Mouse (Mus musculus): ENCODE measurements around the gene Large1. TPM values are rescaled to one million over a fixed set of nuclear protein-coding genes. Genes with fewer than 3 reads are reported as not detected.
A peak's percentile ranks its signal among the peaks of the same experiment; 100 is the strongest.
"Not testable (repeated sequence)": the region's sequence is repeated elsewhere in the genome, so short reads cannot be mapped to it uniquely, and the experiment has no call there.

Gene Large1
- polyA plus RNA-seq, 1 experiment from 2014 or later, result 68.6 TPM

DNA sequence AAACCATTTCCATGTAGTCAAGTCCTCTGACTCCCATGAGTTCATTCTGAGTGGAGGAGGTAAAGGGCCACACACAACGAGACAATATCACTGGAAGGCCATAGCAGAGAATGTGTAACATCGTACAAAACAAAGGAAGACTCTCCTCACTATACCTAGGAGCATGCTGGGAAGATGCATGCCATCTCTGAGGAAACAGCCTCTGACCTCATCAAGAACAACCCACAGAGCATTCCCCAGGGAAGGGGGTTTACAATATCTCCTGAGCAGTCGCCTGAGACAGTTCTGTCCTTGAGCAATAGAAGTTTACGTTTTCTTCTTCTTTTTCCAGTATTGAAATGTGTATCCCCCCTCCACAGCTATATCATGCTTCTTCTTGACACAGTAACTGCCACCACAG lies 49.4 kb downstream of the Large1 start:
- ATAC-seq (peak; percentile 75), DNase-seq (ENCODE audit: low read depth, low spot score) (peak; percentile 44)
- TF ChIP-seq CTCF (IDR thresholded peaks at IDR 0.05), result no peak
- H3K27me3 ChIP-seq, result no peaks in the 10 kb centered on the region
- POLR2A ChIA-PET, result no interaction called here
- in situ Hi-C loops (cut with MboI; ENCODE audit: low pct_unique_long_range_greater_than_20kb), result no loop called here
- CTCF ChIA-PET, result interaction anchor here (1.2 to 2.3 kb wide), 6 partner anchors 8 to 72 kb away, joined by 3 to 9 read pairs (median 4); no protein-coding TSS in a partner anchor

DNA sequence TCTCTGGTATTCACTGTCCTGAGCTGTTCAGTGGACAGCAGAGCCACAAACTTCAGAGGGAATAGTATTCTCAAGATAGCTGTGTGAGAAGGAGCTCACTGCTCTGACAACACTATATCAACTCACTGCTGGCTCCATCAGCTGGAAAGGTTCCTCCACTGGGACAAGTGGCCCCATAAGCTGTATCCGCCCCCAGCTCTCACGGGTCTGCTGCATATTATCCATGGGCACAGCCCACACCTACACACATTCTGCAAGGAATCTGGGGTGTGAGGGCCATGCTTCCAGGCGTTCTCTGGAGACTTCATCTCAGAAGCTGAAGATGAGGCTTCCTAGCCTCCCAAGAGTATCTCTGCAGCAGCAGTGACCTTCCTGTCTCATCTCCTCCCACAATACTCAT lies 50.4 kb downstream of the Large1 start:
- ChIA-PET POLR2A (no interaction called here), CTCF (interaction anchor here (1.0 to 2.3 kb wide), 3 partner anchors 9 to 69 kb away, joined by 3 to 9 read pairs (median 4); no protein-coding TSS in a partner anchor)
- no peak for TF ChIP-seq CTCF (IDR thresholded peaks at IDR 0.05)
- in situ Hi-C loops (cut with MboI; ENCODE audit: low pct_unique_long_range_greater_than_20kb), result no loop called here
- no peaks in the 10 kb centered on the region for H3K27me3 ChIP-seq
- ATAC-seq (no peak), DNase-seq (ENCODE audit: low read depth, low spot score) (no peak)

DNA sequence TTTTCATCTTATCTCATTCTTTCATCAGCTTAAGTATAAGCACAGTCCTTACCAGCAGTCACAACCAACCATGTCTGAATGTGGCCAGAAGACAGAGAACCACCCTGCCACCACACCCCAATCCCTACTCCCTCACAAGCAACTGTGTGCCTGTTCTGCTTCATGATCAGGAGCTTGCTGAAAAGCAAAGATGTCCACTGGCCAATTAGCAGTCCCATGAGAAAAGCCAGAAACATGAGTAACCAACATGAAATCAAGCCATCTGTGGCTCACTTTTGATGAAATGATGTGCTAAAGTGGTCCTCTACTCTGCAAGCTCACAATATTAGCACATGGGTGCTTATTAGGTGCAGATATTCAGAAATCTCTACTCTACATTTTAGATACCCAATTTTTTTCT lies 57.8 kb downstream of the Large1 start:
- no peaks in the 10 kb centered on the region for H3K27me3 ChIP-seq
- in situ Hi-C loops (cut with MboI; ENCODE audit: low pct_unique_long_range_greater_than_20kb), result no loop called here
- ChIA-PET CTCF (interaction anchor here (1.0 to 1.3 kb wide), 5 partner anchors 9 to 21 kb away, joined by 3 to 5 read pairs (median 3); no protein-coding TSS in a partner anchor), POLR2A (interaction anchor here (1.4 kb wide), 1 partner anchor 9 kb away, joined by 4 read pairs; no protein-coding TSS in a partner anchor)
- ATAC-seq (peak; percentile 9), DNase-seq (ENCODE audit: low read depth, low spot score) (no peak)
- TF ChIP-seq CTCF (IDR thresholded peaks at IDR 0.05), result no peak

DNA sequence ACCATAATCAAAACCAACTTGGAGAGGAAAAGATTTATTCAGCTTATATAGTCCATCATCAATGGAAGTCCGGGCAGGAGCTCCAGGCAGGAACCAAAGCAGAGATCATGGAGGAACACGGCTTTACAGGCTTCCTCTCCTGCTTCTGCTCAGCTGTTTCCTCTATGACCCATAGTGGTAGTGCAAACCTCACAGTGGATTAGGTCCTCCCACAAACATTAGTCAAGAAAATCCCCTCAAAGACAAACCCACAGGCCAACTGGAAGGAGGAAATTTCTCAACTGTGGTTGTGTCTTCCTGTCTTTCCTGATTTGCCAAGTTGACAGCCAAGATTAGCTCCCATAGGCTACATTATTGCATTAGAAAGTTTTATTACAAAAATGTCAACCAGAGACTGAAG lies 59.7 kb downstream of the Large1 start:
- no peaks in the 10 kb centered on the region for H3K27me3 ChIP-seq
- TF ChIP-seq CTCF (IDR thresholded peaks at IDR 0.05), result no peak
- no peak for DNase-seq (ENCODE audit: low read depth, low spot score)
- POLR2A ChIA-PET, result no interaction called here
- in situ Hi-C loops (cut with MboI; ENCODE audit: low pct_unique_long_range_greater_than_20kb), result no loop called here
- CTCF ChIA-PET, result interaction anchor here (0.9 to 1.9 kb wide), 2 partner anchors 9 to 61 kb away, joined by 4 to 6 read pairs; no protein-coding TSS in a partner anchor
- ATAC-seq, result no peak

DNA sequence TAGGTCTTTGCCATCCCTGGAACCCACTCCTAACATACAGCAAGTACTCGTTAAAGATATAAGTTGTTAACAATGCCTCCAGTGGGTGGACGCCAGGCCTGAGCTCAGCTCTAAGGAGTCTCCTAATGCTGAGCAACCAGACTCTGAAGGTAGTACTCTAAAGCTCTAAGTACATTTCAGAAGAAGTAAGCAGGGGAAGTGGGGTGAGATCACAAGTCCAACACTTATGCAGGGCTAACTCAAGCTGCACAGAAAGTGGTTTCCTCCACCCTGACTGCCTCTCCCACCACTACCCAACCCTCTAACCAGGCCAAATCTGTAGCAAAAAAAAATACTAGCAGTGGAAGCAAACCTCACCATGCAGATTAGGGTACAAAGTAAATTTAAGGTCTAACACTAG lies 61.7 kb downstream of the Large1 start:
- H3K27me3 ChIP-seq, result no peaks in the 10 kb centered on the region
- in situ Hi-C loops (cut with MboI; ENCODE audit: low pct_unique_long_range_greater_than_20kb), result no loop called here
- ChIA-PET POLR2A (no interaction called here), CTCF (interaction anchor here (1.9 kb wide), 1 partner anchor 59 kb away, joined by 6 read pairs; no protein-coding TSS in a partner anchor)
- no peak for DNase-seq (ENCODE audit: low read depth, low spot score)
- no peak for ATAC-seq
- TF ChIP-seq CTCF (IDR thresholded peaks at IDR 0.05), result no peak

DNA sequence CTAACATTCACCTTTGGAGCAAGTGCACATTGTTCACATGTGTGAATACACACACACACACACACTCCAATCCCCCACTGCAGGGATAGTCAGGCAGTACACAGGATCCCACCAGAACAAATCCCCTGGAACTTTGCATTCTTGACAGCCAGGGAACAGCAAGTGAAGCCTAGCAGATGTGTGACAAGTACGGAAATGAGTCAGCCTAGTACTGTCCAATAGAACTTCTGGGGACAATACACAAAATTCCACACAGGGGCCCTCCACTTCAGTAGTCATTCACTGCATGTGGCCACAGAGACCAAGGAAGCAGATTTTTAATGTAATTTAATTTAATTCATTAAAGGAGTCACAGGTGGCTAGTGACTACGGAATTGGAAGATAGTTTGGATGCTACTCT lies 62.7 kb downstream of the Large1 start:
- in situ Hi-C loops (cut with MboI; ENCODE audit: low pct_unique_long_range_greater_than_20kb), result no loop called here
- no peaks in the 10 kb centered on the region for H3K27me3 ChIP-seq
- no peak for TF ChIP-seq CTCF (IDR thresholded peaks at IDR 0.05)
- ChIA-PET CTCF (interaction anchor here (1.2 kb wide), 1 partner anchor 57 kb away, joined by 3 read pairs; no protein-coding TSS in a partner anchor), POLR2A (no interaction called here)
- DNase-seq (ENCODE audit: low read depth, low spot score) (no peak), ATAC-seq (peak; percentile 64)

DNA sequence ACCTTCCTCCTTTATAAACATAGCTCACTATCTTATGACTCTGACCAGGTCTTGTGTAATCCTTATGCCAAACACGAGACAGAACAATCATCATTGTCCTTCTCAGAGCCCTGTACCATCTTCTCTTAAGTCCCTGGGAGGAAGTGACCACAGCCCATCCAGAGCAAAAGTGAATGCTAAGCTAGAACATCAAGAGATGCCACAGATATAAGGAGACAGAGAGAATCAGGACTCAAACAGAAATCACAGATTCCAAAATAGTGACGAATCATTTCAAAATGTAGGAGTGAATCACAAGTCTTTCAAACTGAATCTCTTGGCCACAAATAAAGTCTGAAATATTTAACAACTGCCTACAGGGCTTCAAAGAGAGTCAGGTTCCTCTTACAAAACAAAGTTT lies 63.5 kb downstream of the Large1 start:
- in situ Hi-C loops (cut with MboI; ENCODE audit: low pct_unique_long_range_greater_than_20kb), result no loop called here
- ATAC-seq (peak; percentile 81), DNase-seq (ENCODE audit: low read depth, low spot score) (no peak)
- ChIA-PET POLR2A (no interaction called here), CTCF (interaction anchor here (1.2 to 1.5 kb wide), 2 partner anchors 9 to 56 kb away, joined by 3 to 4 read pairs; no protein-coding TSS in a partner anchor)
- H3K27me3 ChIP-seq, result no peaks in the 10 kb centered on the region
- no peak for TF ChIP-seq CTCF (IDR thresholded peaks at IDR 0.05)

DNA sequence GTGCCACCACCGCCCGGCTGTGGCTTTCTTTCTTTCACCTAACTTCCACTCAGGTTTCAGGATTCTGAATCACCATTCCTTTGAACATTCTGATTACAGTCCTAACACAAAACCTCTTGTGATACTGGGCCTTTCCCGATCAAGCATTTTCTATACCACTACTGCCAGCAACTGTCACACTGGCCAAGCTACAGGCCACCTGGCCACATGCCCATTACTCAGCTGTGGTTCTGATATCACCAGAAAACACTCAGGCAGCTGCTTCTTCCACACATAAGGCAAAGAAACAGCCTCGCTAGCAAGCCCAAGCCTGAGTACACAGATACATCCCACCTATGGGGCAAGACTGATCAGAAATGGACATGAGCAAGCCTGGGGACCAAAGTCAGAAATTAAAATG lies 71.3 kb downstream of the Large1 start:
- ATAC-seq (no peak), DNase-seq (ENCODE audit: low read depth, low spot score) (no peak)
- ChIA-PET POLR2A (no interaction called here), CTCF (interaction anchor here (1.2 to 1.6 kb wide), 2 partner anchors 9 to 14 kb away, joined by 4 to 5 read pairs; no protein-coding TSS in a partner anchor)
- in situ Hi-C loops (cut with MboI; ENCODE audit: low pct_unique_long_range_greater_than_20kb), result no loop called here
- H3K27me3 ChIP-seq, result no peaks in the 10 kb centered on the region
- no peak for TF ChIP-seq CTCF (IDR thresholded peaks at IDR 0.05)

DNA sequence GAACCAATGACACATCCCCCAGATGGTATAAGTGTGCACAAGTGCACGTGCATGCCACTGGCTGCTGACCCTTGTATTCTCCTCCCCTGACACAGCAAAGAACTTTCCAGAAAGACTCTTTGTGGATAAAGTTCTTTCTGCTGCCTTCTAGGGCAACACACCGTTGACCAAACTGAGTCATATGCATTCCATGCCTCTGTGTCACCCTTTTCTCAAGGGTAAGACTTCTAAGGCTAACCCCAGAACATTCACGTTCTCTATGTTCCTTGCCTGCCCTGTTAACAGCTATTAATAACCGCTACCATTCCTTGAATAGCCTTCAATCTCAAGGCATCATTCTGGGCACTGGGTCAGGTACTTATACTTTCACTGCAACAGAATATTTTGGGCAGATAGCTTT lies 77.3 kb downstream of the Large1 start:
- H3K27me3 ChIP-seq, result no peaks in the 10 kb centered on the region
- ChIA-PET POLR2A (interaction anchor here (0.7 to 1.4 kb wide), 2 partner anchors 10 to 293 kb away, joined by 3 to 4 read pairs; no protein-coding TSS in a partner anchor), CTCF (interaction anchor here (1.4 kb wide), 1 partner anchor 73 kb away, joined by 3 read pairs; no protein-coding TSS in a partner anchor)
- peak; percentile 49 for DNase-seq (ENCODE audit: low read depth, low spot score)
- TF ChIP-seq CTCF (IDR thresholded peaks at IDR 0.05), result no peak
- in situ Hi-C loops (cut with MboI; ENCODE audit: low pct_unique_long_range_greater_than_20kb), result no loop called here
- peak; percentile 97 for ATAC-seq

DNA sequence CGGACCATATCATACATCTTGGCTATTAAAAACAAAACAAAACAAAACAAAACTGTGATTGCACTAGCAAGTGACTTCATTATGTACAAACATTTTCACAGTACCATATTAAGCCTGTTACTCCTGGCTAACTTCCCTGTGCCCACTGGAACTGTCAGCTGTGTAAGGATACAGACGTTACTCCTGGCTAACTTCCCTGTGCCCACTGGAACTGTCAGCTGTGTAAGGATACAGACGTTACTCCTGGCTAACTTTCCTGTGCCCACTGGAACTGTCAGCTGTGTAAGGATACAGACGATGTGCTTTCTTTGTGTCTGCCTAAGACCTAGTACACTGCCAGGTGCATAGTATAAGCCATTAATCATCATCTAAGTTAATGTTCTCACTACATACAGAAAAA lies 77.9 kb downstream of the Large1 start:
- POLR2A ChIA-PET, result interaction anchor here (0.7 to 1.4 kb wide), 2 partner anchors 10 to 293 kb away, joined by 3 to 4 read pairs; no protein-coding TSS in a partner anchor
- CTCF ChIA-PET; ATAC-seq; DNase-seq (ENCODE audit: low read depth, low spot score); H3K27me3 ChIP-seq; in situ Hi-C loops (cut with MboI; ENCODE audit: low pct_unique_long_range_greater_than_20kb): not testable (repeated sequence)

DNA sequence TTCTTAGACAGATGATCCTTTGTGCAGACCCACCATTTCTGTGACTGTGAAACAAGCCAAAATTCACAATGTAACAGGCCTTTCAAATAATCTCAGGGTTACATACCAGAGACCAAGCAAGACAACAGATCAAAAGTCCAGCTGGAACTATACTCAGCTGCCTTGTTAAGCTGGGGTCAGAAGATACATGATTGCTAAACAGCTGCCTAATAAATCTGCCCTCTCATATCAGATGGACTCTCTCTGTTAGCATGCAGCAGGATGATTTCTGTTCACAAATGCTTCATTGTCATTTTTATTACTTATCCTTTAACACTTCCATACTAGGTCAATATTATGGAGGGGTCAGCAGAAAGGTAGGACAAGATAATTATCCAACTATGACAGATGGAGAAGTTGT lies 80.2 kb downstream of the Large1 start:
- H3K27me3 ChIP-seq, result no peaks in the 10 kb centered on the region
- in situ Hi-C loops (cut with MboI; ENCODE audit: low pct_unique_long_range_greater_than_20kb), result no loop called here
- DNase-seq (ENCODE audit: low read depth, low spot score), result no peak
- ATAC-seq, result no peak
- no peak for TF ChIP-seq CTCF (IDR thresholded peaks at IDR 0.05)
- ChIA-PET CTCF (interaction anchor here (1.5 kb wide), 1 partner anchor 9 kb away, joined by 4 read pairs; no protein-coding TSS in a partner anchor), POLR2A (no interaction called here)
